Mouse (Mus musculus) spleen, postnatal 36 days (tissue): ENCODE measurements at regions not wholly inside any gene's neighbourhood (a gene's known extent, or its start where the extent isn't known, plus 50 kb on each side); places are given as distances from the start of the nearest gene placed in this dataset.

Experiments
- DNase-seq, 2 experiments: peaks; one replicate each; pipeline ENCODE4 v3.0.0; 2022; ENCODE audit warnings: low spot score in 2 of 2, mixed read lengths in 1 of 2

DNA sequence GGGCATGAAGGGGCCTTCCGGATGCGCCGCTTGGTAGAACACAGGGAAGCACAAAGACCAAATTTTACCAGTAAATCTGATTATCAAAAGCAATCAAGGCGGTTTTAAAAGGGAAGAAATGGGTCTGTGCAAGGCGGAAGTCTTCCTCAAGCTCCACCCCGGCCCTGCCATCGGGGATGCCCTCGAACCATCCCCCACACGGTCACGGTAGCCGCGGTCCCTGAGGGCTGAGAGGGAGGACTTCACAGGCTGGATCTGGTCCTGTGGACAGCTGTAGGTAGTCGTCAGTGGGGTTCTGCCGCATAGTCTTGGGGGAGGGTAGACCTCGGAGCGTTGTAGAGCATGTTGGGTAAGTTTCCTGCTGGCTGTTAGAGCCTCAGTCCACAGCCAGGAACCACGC, 104.9 kb downstream of the Tpra1 start:
- no peak for DNase-seq

DNA sequence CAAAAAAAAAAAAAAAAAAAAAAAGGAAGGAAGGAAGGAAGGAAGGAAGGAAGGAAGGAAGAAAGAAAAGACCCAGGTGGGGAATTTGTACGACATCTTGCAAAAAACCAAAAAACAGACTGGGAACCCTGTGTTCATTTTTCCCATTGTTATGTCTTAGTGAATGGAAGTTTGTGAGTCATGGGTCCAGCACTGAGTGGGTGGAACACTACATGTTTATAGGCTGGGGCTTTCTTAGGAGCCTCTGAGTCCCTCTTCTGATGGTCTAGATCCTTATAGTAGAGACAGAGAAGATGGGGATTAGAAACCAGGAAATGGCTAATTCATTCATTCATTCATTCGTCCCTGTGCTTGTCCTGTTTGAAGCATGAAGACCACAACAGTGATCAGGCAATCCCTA, 105.5 kb downstream of the Tpra1 start:
- no peak for DNase-seq

DNA sequence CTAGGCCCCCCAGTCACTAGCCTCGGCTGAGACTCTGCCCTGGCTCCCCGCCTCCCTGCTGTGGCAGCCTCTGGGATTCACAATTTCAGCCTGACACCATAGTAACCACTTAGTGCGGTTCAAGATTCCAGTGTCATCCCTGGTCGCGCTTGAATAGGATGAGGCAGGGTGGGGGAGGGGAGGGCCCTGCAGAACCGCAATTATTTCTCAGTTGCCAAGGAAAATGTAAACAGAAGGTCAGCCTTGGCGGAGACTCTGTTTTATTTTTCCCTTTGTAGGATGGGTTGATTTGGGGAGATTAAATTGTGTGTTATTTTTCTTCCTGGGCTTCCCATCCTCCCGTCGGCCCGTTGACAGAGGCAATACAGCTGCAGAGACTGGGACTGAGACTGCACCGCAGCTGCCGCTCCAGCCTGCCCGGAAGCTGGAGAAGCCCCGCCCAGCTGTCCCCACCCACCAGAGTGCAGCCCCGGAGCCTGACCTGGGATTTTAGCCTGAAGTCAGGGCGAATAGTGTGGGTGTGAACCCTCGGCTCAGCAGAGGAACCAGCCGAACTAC, 106.6 kb downstream of the Tpra1 start:
- peak in 1 of 2 experiments; percentile 6 for DNase-seq

DNA sequence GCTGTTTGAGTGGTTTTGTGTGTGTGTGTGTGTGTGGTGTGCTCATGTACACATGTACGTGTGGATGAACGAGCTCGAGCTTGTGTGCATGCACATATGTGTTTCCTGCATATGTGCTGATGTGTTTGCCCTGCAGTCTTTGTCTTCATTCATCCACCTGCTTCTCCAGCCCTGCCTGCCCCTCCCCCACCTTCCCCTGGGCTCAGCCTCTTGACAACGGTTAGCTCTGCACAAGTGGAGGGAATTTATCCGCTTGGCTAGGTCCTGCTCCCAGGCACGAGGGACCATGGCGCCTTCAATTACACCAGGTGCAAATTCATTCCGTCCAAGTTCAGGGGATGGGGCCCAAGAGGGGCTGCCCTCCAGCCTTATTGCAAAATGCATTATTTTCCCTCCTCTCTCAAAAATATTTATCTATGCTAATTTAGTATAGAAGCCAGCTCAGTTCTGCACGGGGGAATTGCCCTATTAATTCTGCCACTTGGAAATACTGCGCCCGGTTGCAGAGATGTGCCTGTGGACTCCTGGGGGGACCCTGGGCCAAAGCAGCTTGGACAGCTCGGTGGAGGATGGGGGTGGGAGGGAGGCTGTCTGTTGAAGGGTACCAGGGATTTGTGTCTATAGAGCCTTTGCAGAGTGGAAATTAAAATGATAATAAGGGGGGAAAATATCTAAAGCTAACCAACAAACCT, 111.1 kb downstream of the Tpra1 start:
- DNase-seq = no peak

DNA sequence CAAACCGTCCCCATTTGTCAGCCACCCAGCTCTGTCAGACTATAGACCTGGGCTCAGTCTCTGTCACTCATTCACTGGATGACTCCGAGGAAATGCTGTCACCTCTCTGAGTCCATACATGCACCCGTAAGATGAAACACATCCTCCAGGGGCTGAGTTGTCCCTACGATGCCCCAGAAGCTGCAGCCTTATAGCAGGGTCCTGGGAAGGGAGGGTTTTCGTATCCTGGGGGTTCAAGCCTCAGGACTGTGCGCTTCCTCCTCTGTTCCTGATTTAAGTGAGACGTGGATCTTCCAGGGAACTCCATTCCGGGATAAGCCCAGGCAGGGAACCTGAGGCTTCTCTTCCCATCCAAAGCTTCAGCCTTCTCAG, 111.6 kb downstream of the Tpra1 start:
- no peak for DNase-seq

DNA sequence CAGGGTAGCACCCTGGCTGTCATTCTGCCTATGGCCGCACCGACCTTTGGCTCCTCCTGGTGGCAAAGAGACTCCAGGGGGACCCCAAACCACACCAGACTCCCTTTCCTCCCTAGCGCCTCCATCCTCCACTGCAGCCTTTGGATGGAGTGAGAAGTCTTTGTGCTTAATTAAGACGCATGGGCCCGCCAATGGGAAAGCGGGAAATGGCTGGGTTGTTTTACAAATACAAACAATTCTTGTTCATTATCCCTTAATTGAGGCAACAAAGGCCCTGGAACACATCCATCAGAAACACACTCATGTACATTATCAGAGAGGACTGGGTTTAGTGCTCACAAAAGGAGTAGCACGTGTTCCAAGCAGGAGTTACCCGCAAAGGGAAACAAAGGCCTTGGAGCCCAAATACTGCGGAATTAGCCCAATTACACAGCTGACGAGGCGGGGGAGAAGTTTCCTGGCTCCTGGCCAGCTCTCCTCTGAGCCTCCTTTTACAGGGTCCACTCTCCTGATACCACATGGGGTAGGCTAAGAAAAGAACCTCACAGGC, 122.1 kb downstream of the Tpra1 start:
- DNase-seq = no peak

DNA sequence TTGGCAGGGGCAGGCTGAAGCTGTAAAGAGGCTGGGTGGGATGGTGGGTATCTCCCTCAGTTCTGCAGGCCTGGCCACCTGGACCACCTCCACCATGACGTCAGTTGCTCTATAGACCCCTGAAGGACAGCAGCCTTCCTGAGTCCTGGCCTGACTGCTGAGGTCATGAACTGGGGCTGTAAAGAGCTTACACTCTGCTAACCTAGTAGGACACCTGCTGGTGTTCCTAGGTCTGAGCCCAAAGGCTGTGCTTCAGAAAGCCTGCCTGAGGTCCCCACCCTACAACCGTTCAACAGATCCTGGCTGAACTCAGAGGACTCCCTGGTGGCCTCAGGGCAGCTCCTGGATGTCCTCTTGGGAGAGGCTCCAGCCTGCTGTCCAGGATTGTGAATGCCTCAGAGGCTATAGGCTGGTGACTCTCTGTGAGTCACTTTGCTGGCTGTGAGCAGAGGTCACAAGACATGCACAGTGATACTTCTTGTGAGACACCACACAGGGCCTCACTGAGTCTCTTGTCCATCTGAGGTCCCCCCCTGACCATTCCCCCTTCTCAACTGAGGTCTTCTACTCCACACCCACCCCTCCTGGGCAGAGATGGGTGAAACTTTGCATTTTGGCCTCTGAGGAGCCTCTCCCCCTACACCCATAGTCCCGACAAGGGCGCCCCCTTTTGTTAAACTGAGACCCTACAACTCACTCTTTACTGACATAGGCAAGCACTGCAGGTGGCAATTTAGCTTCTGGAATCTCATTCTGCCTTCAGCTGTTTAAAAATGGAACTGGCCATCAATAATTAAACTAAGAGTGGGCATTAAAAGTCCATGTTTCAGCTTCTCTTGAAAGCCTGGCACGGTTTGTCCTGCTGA, 131.6 kb downstream of the Tpra1 start:
- no peak for DNase-seq

DNA sequence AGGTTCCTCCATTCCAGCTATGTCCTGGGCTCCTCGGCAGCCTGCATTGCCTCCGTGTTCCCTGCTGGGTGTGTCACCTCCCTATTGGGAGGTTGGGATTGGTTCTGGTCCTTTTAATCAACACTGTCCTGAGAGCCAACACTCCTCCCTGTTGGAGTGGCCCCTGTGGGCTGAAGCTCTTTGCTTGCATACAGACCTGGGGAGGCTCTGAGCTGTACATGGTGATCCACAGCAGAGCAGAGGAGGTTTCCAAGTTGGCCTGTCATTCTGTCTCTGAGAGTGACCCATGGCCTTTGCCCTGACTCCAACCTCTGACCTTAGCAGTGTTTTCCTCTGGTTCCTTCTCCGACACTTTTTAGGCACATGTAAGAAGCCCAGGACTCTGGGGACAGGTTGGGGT, 132.4 kb downstream of the Tpra1 start:
- no peak for DNase-seq

DNA sequence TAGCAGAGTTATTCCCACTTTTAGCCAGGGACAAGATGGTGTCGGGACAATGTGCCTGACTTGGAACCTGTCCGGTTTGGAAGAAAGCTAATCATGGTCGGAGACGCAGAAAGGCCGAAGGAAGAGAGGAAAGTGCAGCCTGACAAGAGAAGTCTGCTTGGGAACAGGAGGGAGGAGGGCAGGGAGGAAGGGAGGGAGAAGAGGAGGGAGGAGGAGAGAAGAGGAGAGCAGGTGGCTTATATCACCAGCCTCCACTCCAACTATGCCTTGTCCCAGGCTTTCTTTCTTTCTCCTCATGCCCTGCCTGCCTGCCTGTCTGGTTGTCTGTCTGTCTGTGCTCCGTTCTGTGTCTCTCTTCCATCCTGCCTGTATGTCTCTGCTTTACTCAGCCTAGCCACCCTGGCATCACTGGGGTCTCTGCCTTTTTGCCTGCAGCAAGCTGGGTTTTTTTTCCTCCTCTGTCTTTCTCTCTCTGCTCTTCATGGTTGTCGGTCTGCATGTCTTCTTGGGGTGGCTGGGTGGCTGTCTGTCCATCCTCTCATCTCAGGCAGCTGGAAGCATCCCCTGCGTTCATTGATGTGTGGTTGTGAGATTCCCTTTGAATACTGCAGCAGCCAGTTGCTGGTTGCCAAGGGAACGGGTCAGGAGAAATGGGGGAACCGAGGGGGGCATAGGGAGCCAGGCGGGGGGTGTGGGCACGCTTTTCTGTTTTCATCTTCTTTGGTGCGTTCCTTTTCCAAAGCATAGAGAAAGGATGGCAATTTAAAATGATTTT, 133.2 kb downstream of the Tpra1 start:
- DNase-seq = no peak

DNA sequence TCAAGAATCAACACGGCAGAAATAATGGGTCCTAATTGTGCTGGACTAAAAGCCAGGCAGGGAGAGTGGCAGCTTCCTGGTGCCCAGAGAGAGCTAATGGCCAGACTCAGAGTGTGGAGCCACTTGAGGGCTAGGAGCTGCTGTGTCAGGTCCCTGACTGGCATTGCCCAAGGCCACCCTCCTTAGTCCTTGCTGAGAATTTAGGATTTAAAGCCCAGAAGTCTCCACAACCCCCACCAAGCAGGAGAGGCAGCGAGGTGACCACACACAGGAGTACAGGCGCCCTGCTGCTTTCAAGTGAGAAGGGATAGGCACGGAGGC, 133.7 kb downstream of the Tpra1 start:
- no peak for DNase-seq

DNA sequence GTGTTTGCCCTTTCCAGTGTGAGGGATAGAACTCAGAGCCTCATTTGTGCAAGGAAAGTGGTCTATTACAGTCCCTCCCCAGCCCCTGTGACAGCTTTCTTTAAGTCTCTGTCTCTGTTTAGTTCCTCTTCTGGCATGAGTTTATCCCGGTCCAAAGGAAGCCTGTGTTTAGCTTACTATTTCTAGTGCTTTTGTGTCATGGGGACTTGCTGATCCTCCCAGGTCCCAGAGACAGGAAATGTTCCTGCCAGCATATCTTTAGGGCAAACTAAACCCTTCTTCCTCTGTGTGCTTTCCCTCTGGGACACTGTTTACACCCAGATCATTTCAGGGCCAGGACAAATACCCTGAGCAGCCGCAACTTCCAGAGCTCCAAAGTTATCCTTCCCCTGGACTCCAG, 135.3 kb downstream of the Tpra1 start:
- no peak for DNase-seq

DNA sequence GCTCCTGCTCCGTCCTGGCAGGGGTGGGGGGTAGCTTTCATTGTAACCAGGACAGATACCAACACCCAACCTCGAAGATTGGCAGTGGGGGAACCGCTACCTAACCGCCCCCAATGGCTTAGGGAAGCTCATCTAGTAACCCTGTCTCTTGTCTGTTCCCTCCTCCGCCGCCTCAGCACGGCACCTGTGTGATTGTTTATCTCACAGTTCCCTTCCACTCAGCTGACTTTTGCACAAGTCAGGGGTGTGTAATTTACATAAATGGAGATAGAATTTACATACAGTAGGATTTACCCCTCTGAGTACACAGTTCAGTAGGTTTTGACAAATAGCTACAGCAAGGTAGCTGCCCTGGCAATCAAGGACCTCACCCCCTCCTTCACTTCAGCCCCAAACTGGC, 135.8 kb downstream of the Tpra1 start:
- DNase-seq = peak; percentile 26 to 34

DNA sequence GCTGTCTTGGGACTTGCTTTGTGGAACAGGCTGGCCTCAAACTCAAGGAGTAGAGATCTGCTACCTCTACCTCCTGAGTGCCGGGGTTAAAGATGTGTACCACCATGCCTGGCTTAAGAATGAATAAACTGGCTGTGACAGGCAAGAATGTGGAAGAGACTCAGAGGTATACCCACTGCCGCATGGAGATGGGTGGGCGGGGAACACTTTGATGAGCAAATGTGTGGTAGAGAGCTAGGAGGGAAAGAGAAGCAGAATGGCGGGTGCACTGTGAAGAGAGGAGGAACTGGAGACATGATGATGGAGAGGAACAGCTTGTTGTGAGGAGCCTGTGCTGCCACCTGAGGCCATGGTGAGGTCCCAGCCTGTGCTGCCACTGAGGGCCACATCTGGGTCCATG, 138.9 kb downstream of the Tpra1 start:
- DNase-seq = no peak

DNA sequence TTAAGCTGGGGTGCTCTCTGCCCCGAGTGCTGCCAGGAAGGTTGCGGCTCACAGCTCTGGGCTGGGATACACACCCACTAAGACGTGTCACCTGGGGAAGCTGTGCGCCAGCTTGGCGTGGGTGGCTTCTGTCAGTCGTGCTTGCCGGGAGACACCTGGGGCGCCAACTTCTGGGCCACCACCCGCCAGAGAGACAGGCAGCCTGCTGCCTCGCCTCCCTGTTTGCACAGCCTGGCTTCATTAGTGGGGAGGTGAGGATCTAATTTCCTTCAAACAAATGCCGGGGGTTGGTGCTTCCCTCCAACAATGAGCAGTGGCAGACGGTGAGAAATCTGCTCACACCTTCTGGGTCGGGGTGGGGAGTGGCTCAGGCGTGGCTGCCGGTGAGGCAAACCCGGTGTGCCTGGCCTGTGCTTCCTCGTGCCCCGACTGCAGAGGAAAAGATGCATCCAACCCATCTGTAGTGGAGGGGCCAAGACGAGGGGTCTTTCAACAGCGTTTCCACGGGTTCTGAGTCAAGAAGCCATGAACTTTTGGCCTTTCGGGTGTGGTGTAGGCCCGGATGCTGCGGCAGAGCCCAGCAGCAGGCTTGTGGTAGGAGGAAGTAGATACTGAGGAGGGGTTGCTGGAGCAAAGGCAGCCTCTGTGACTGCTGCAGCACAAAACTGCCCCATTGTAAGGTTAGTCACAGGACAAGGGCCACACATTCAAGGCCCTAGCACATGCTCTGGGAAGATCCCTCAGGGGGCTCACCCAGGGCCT, 140.6 kb downstream of the Tpra1 start:
- peak; percentile 66 to 68 for DNase-seq

DNA sequence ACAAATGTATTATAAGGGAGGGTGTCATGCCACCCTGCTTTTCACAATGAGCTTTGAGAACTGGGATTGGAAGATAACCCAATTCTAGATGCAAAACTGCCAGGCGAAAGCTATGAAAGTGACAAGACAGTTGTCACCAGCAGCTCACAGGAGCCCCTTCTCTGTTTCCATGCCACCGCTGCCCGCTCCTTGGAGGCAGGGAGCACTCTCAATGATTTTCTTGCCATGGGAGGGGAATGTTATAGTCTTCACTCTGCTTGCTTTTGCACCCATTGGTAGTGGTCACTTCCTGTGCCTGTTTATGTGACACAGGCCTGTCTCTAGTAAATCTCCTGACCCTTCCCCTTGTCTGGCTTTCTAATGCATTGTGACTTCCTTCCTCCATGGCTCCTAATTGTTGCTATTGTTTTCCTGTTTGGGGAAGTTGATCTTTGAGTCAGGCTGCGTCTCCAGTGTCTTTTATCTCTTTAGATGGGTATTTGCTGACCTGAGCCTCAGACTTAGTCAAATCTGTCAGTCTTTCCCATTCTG, 143.4 kb downstream of the Tpra1 start:
- DNase-seq = no peak

DNA sequence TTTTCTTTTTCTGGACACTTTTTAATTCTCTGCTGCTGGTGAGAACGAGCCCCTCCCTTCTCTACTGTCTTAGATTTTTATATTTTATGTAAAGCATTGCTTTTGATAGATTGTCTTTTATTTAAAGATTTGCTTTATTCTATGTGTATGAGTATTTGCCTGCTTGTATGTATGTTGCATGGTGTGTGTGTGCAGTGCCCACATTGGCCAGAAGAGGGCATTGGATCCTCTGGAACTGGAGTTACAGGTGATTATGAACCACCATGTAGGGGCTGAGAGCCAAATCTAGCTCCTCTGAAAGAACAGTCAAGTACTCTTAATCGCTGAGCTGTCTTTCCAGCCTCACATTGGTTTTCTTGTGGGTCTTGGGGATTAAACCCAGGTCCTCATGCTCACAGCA, 144.4 kb downstream of the Tpra1 start:
- no peak for DNase-seq

DNA sequence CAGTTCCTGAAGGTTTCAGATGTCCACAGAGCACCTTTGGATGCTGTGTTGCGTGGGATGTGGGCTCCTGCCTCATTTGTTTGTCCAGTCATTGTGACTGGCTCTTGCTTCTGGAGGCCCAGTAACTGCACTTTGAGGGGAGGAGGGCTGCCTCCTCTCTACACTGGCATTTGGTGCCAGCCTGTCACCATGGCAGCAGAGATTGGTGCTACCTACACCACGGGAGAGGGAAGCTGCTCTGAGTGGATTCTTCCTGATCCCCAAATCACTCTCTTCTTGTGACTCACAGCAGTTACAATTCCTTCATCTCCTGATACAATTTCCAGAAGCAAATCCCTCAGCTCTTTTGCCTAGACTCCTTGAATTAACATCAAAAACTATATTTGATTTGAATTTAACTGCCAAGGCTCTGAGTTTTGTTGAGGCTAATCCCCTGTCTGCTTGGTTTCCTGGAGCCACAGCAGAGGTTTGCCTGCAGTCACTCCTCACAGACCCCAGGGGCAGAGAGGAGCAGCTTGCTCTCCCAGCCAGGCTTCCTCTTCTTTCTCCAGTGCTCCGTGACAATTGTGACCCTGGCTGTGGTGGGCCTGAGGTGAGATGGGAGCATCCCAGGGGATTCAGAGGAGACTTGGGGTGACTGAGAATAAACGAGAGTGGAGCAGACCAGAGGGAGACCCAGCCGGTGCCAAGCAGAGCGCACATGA, 145.7 kb downstream of the Tpra1 start:
- no peak for DNase-seq

DNA sequence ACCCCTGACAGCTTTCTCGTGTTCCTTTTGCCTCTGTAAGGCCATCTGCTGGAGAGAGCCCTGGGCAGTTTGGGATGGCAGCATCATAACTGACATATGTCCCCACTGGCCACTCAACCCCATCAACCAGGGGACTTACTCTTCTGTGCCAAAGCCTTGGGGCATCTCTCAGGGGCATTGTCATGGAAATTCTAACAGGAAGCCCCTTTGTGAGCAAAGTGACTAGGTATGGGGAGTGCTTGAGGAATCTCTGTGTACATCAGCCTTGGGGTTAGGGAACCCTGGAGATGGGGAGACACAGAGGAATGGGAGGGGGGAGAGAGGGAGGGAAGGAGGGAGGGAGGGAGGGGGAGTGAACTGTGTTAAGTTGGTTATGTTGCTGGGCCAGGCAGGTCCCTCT, 147.2 kb downstream of the Tpra1 start:
- no peak for DNase-seq

DNA sequence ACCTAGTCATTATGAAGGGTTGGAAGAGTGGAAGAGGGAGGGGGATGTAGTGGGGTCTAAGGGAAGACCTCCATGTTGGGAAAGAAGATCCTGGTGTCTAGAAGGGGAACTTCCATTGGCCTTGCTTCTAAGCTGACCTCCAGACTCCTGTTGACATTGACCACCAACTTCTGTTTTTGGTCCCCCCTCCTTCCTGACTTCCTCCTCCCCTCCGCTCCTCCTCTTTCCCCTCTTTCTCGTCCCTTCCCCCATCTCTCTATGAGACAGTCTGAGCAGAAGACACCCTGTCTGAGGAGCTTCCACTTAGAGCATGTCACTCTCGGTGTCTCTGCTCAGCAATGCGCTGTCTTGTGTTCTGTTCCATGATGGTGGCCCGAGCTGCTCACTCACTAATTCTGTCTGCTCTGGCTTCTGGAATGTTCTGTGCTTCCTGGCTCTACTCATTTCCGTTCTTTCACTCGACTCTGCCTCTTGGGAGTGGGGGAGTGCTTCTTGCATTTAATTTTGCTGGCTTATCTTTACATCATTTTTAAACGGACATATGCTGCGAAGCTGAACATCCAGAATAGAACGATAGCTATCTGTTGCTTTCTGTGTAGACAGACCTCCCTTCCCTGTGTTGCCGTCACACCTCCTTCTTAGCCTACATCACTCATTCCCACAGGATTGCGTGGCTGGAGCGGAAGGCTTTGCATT, 148.7 kb downstream of the Tpra1 start:
- DNase-seq = no peak
